Mouse (Mus musculus): ENCODE results near the gene Alox12. TPM values are rescaled to one million over a fixed set of nuclear protein-coding genes. Genes with fewer than 3 reads are reported as not detected.

The Alox12 gene
- under 1 TPM; 0.33 to 0.60 TPM for total RNA-seq (2023)

GRCm38 (mm10) chr11:70254931-70255531 is at the start of gene Alox12:
Gene Alox12, minus strand, starts transcription at chr11:70255353.

GRCm38 (mm10) chr11:70239541-70240279 is 15.4 kb downstream of the Alox12 start, which contains the start of the genes Gm21988 and Rnasek:
Gene Gm21988, minus strand, starts transcription at chr11:70239830.
Gene Rnasek, minus strand, starts transcription at chr11:70239842.

GRCm38 (mm10) chr11:70237457-70238167 is 17.5 kb downstream of the Alox12 start, which contains the start of gene 0610010K14Rik:
Gene 0610010K14Rik, minus strand, starts transcription at chr11:70237914.

GRCm38 (mm10) chr11:70229260-70230010 is 25.7 kb downstream of the Alox12 start, which contains the start of gene Bcl6b:
Gene Bcl6b, minus strand, starts transcription at chr11:70229798.

GRCm38 (mm10) chr11:70220731-70221602 is 34.2 kb downstream of the Alox12 start, which contains the start of gene Slc16a13:
Gene Slc16a13, minus strand, starts transcription at chr11:70221064.

GRCm38 (mm10) chr11:70212423-70212822 is 42.7 kb downstream of the Alox12 start, which contains the start of gene Slc16a11:
Gene Slc16a11, plus strand, starts transcription at chr11:70212752.

Other genes with a start within 250 kb of the Alox12 start
- 10 to 100 TPM; 34.6 to 40.2 TPM for gene Acadvl, start 239.9 kb downstream of the Alox12 start, total RNA-seq (2023)
- 1 to 10 TPM; 5.7 to 6.7 TPM for gene Dlg4, start 238.4 kb downstream of the Alox12 start, total RNA-seq (2023)
- not detected for gene Asgr1, start 201.3 kb downstream of the Alox12 start, total RNA-seq (2023)
- under 1 TPM in 1 of 2 experiments, not detected in 1; 0.42 TPM for gene Asgr2, start 162.7 kb downstream of the Alox12 start, total RNA-seq (2023)
- gene Mgl2, start 125.0 kb downstream of the Alox12 start, total RNA-seq (2023), result 10 to 100 TPM; 11.4 to 12.2 TPM
- gene Clec10a, start 99.2 kb downstream of the Alox12 start, total RNA-seq (2023), result 10 to 100 TPM; 13.5 to 18.3 TPM
- gene Slc16a11, start 42.6 kb downstream of the Alox12 start, total RNA-seq (2023), result not detected
- 1 to 10 TPM; 1.3 to 1.7 TPM for gene Slc16a13, start 34.3 kb downstream of the Alox12 start, total RNA-seq (2023)
- under 1 TPM in 1 of 2 experiments, not detected in 1; 0.13 TPM for gene Bcl6b, start 25.6 kb downstream of the Alox12 start, total RNA-seq (2023)
- 10 to 100 TPM; 39.0 to 42.3 TPM for gene 0610010K14Rik, start 17.4 kb downstream of the Alox12 start, total RNA-seq (2023)
- gene Gm21988, start 15.5 kb downstream of the Alox12 start, total RNA-seq (2023), result 1 to 10 TPM; 3.8 to 6.1 TPM
- 100 to 1,000 TPM; 105 to 118 TPM for gene Rnasek, start 15.5 kb downstream of the Alox12 start, total RNA-seq (2023)
- under 1 TPM; 0.35 to 0.62 TPM for gene Alox12e, start 67.3 kb upstream of the Alox12 start, total RNA-seq (2023)
- gene Alox15, start 96.7 kb upstream of the Alox12 start, total RNA-seq (2023), result 10 to 100 TPM in 1 of 2 experiments, 1 to 10 TPM in 1; 6.2 to 13.0 TPM
- gene Pelp1, start 154.7 kb upstream of the Alox12 start, total RNA-seq (2023), result 10 to 100 TPM; 15.8 to 16.2 TPM
- gene Arrb2, start 177.3 kb upstream of the Alox12 start, total RNA-seq (2023), result 100 to 1,000 TPM; 841 to 909 TPM
- 10 to 100 TPM; 23.3 to 28.4 TPM for gene Med11, start 196.6 kb upstream of the Alox12 start, total RNA-seq (2023)
- under 1 TPM; 0.16 to 0.44 TPM for gene Zmynd15, start 204.1 kb upstream of the Alox12 start, total RNA-seq (2023)
- gene Cxcl16, start 204.6 kb upstream of the Alox12 start, total RNA-seq (2023), result 1 to 10 TPM; 1.5 to 1.9 TPM
- gene Tm4sf5, start 249.9 kb upstream of the Alox12 start, total RNA-seq (2023), result not detected